Mouse (Mus musculus): ENCODE measurements around the gene Morc1. TPM values are rescaled to one million over a fixed set of nuclear protein-coding genes. Genes with fewer than 3 reads are reported as not detected.

The Morc1 gene
- not detected in 2 replicates for polyA plus RNA-seq (2014; fragmentation: Nextera tagmentation; extraction: Ambion mirVana)

- 92% methylated on average over 15 of the region's 15 CpGs for WGBS
Observed at GRCm38 (mm10) chr16:48431027-48431426, at the start of gene Morc1. TSS of gene Morc1 (plus strand) at chr16:48431237.

GRCm38 (mm10) chr16:48383582-48384257 lies 47.3 kb upstream of the Morc1 start:
- no peaks in the 10 kb centered on the region for H3K27me3 ChIP-seq (ENCODE audit: control insufficient read depth, insufficient read depth, low read length)
- no peak overlapping the region for H3K4me3 ChIP-seq (ENCODE audit: low read length)
- no peak overlapping the region for H3K4me2 ChIP-seq (replicated peaks; ENCODE audit: low read depth, low read length)
- ATAC-seq (ENCODE audit: low FRiP score, low TSS enrichment): no peak
- H3K4me1 ChIP-seq (ENCODE audit: control insufficient read depth, insufficient read depth, low read length): no peaks in the 10 kb centered on the region
- no peak overlapping the region for H3K9ac ChIP-seq (ENCODE audit: low read depth, low read length)
- no peak overlapping the region for H3K27ac ChIP-seq (ENCODE audit: low read depth, low read length)
- no peaks in the 10 kb centered on the region for H3K9me3 ChIP-seq (ENCODE audit: control insufficient read depth, low read length)
- WGBS: 46% methylated on average over 2 of the region's 3 CpGs
- H3K36me3 ChIP-seq (ENCODE audit: control insufficient read depth, insufficient read depth, low read length): no peaks in the 10 kb centered on the region

More at GRCm38 (mm10) chr16:48431027-48431426, at the start of gene Morc1:
- Histone ChIP-seq H3K4me3 (ENCODE audit: low read length) (no peak within 1 kb of the TSS), H3K36me3 (ENCODE audit: control insufficient read depth, insufficient read depth, low read length) (no peaks in the 10 kb centered on the region), H3K4me2 (replicated peaks; ENCODE audit: low read depth, low read length) (no peak within 1 kb of the TSS), H3K9me3 (ENCODE audit: control insufficient read depth, low read length) (no peaks in the 10 kb centered on the region), H3K27ac (ENCODE audit: low read depth, low read length) (no peak within 1 kb of the TSS), H3K27me3 (ENCODE audit: control insufficient read depth, insufficient read depth, low read length) (no peaks in the 10 kb centered on the region), H3K9ac (ENCODE audit: low read depth, low read length) (no peak within 1 kb of the TSS), H3K4me1 (ENCODE audit: control insufficient read depth, insufficient read depth, low read length) (no peaks in the 10 kb centered on the region)
- ATAC-seq (ENCODE audit: low FRiP score, low TSS enrichment): no peak

- no peak for ATAC-seq (ENCODE audit: low FRiP score, low TSS enrichment)
- H3K4me1 ChIP-seq (ENCODE audit: control insufficient read depth, insufficient read depth, low read length): no peaks in the 10 kb centered on the region
- H3K9ac ChIP-seq (ENCODE audit: low read depth, low read length): no peak overlapping the region
- no peak overlapping the region for H3K4me3 ChIP-seq (ENCODE audit: low read length)
- 89% methylated on average over 2 of the region's 2 CpGs for WGBS
- no peak overlapping the region for H3K27ac ChIP-seq (ENCODE audit: low read depth, low read length)
- no peak overlapping the region for H3K4me2 ChIP-seq (replicated peaks; ENCODE audit: low read depth, low read length)
- H3K27me3 ChIP-seq (ENCODE audit: control insufficient read depth, insufficient read depth, low read length): no peaks in the 10 kb centered on the region
- no peaks in the 10 kb centered on the region for H3K9me3 ChIP-seq (ENCODE audit: control insufficient read depth, low read length)
- H3K36me3 ChIP-seq (ENCODE audit: control insufficient read depth, insufficient read depth, low read length): no peaks in the 10 kb centered on the region
Observed at GRCm38 (mm10) chr16:48386982-48387381, 44.1 kb upstream of the Morc1 start.

GRCm38 (mm10) chr16:48395278-48395677 lies 35.8 kb upstream of the Morc1 start:
- H3K27me3 ChIP-seq (ENCODE audit: control insufficient read depth, insufficient read depth, low read length): no peaks in the 10 kb centered on the region
- no peaks in the 10 kb centered on the region for H3K9me3 ChIP-seq (ENCODE audit: control insufficient read depth, low read length)
- no peak for ATAC-seq (ENCODE audit: low FRiP score, low TSS enrichment)
- H3K4me3 ChIP-seq (ENCODE audit: low read length): no peak overlapping the region
- no peak overlapping the region for H3K4me2 ChIP-seq (replicated peaks; ENCODE audit: low read depth, low read length)
- H3K4me1 ChIP-seq (ENCODE audit: control insufficient read depth, insufficient read depth, low read length): no peaks in the 10 kb centered on the region
- 93% methylated on average over 2 of the region's 2 CpGs for WGBS
- no peak overlapping the region for H3K9ac ChIP-seq (ENCODE audit: low read depth, low read length)
- H3K36me3 ChIP-seq (ENCODE audit: control insufficient read depth, insufficient read depth, low read length): no peaks in the 10 kb centered on the region
- H3K27ac ChIP-seq (ENCODE audit: low read depth, low read length): no peak overlapping the region

- Histone ChIP-seq H3K4me1 (ENCODE audit: control insufficient read depth, insufficient read depth, low read length) (peaks cover 3% of the 10 kb centered on the region; the same call in 1 of the 2 replicates), H3K27ac (ENCODE audit: low read depth, low read length) (no peak overlapping the region), H3K9ac (ENCODE audit: low read depth, low read length) (no peak overlapping the region), H3K4me3 (ENCODE audit: low read length) (no peak overlapping the region), H3K9me3 (ENCODE audit: control insufficient read depth, low read length) (no peaks in the 10 kb centered on the region), H3K36me3 (ENCODE audit: control insufficient read depth, insufficient read depth, low read length) (no peaks in the 10 kb centered on the region), H3K4me2 (replicated peaks; ENCODE audit: low read depth, low read length) (no peak overlapping the region), H3K27me3 (ENCODE audit: control insufficient read depth, insufficient read depth, low read length) (no peaks in the 10 kb centered on the region)
- WGBS: 71% methylated on average over 4 of the region's 4 CpGs
- ATAC-seq (ENCODE audit: low FRiP score, low TSS enrichment): no peak
Observed at GRCm38 (mm10) chr16:48402963-48403362, 28.1 kb upstream of the Morc1 start.

GRCm38 (mm10) chr16:48403423-48403822 lies 27.6 kb upstream of the Morc1 start:
- no peak overlapping the region for H3K27ac ChIP-seq (ENCODE audit: low read depth, low read length)
- no peak overlapping the region for H3K4me2 ChIP-seq (replicated peaks; ENCODE audit: low read depth, low read length)
- H3K4me3 ChIP-seq (ENCODE audit: low read length): no peak overlapping the region
- no peak overlapping the region for H3K9ac ChIP-seq (ENCODE audit: low read depth, low read length)
- no peak for ATAC-seq (ENCODE audit: low FRiP score, low TSS enrichment)
- 91% methylated on average over 3 of the region's 3 CpGs for WGBS
- no peaks in the 10 kb centered on the region for H3K9me3 ChIP-seq (ENCODE audit: control insufficient read depth, low read length)
- H3K4me1 ChIP-seq (ENCODE audit: control insufficient read depth, insufficient read depth, low read length): peaks cover 3% of the 10 kb centered on the region; the same call in 1 of the 2 replicates
- no peaks in the 10 kb centered on the region for H3K27me3 ChIP-seq (ENCODE audit: control insufficient read depth, insufficient read depth, low read length)
- no peaks in the 10 kb centered on the region for H3K36me3 ChIP-seq (ENCODE audit: control insufficient read depth, insufficient read depth, low read length)

GRCm38 (mm10) chr16:48404009-48404408 lies 27.0 kb upstream of the Morc1 start:
- H3K27ac ChIP-seq (ENCODE audit: low read depth, low read length): no peak overlapping the region
- no peak overlapping the region for H3K9ac ChIP-seq (ENCODE audit: low read depth, low read length)
- no peak overlapping the region for H3K4me2 ChIP-seq (replicated peaks; ENCODE audit: low read depth, low read length)
- H3K4me3 ChIP-seq (ENCODE audit: low read length): no peak overlapping the region
- no peaks in the 10 kb centered on the region for H3K9me3 ChIP-seq (ENCODE audit: control insufficient read depth, low read length)
- peaks cover 3% of the 10 kb centered on the region; the same call in 1 of the 2 replicates for H3K4me1 ChIP-seq (ENCODE audit: control insufficient read depth, insufficient read depth, low read length)
- ATAC-seq (ENCODE audit: low FRiP score, low TSS enrichment): no peak
- no peaks in the 10 kb centered on the region for H3K27me3 ChIP-seq (ENCODE audit: control insufficient read depth, insufficient read depth, low read length)
- no peaks in the 10 kb centered on the region for H3K36me3 ChIP-seq (ENCODE audit: control insufficient read depth, insufficient read depth, low read length)

- no peak overlapping the region for H3K9ac ChIP-seq (ENCODE audit: low read depth, low read length)
- H3K4me2 ChIP-seq (replicated peaks; ENCODE audit: low read depth, low read length): no peak overlapping the region
- ATAC-seq (ENCODE audit: low FRiP score, low TSS enrichment): peak; percentile 84
- no peaks in the 10 kb centered on the region for H3K36me3 ChIP-seq (ENCODE audit: control insufficient read depth, insufficient read depth, low read length)
- H3K27me3 ChIP-seq (ENCODE audit: control insufficient read depth, insufficient read depth, low read length): no peaks in the 10 kb centered on the region
- no peak overlapping the region for H3K4me3 ChIP-seq (ENCODE audit: low read length)
- 36% methylated on average over 10 of the region's 10 CpGs for WGBS
- H3K27ac ChIP-seq (ENCODE audit: low read depth, low read length): no peak overlapping the region
- H3K4me1 ChIP-seq (ENCODE audit: control insufficient read depth, insufficient read depth, low read length): peaks cover 10% of the 10 kb centered on the region; the same call in 1 of the 2 replicates
- H3K9me3 ChIP-seq (ENCODE audit: control insufficient read depth, low read length): no peaks in the 10 kb centered on the region
Observed at GRCm38 (mm10) chr16:48405674-48406403, 25.2 kb upstream of the Morc1 start.

GRCm38 (mm10) chr16:48409580-48409979 lies 21.5 kb upstream of the Morc1 start:
- peak; percentile 41; the same call in 1 of the 2 replicates for ATAC-seq (ENCODE audit: low FRiP score, low TSS enrichment)
- Histone ChIP-seq H3K36me3 (ENCODE audit: control insufficient read depth, insufficient read depth, low read length) (no peaks in the 10 kb centered on the region), H3K4me3 (ENCODE audit: low read length) (no peak overlapping the region), H3K27me3 (ENCODE audit: control insufficient read depth, insufficient read depth, low read length) (no peaks in the 10 kb centered on the region), H3K4me2 (replicated peaks; ENCODE audit: low read depth, low read length) (peak overlapping the region; percentile 12), H3K9ac (ENCODE audit: low read depth, low read length) (no peak overlapping the region), H3K4me1 (ENCODE audit: control insufficient read depth, insufficient read depth, low read length) (peaks cover 10% of the 10 kb centered on the region; the same call in 1 of the 2 replicates), H3K9me3 (ENCODE audit: control insufficient read depth, low read length) (no peaks in the 10 kb centered on the region), H3K27ac (ENCODE audit: low read depth, low read length) (no peak overlapping the region)
- 19% methylated on average over 7 of the region's 7 CpGs for WGBS

Data from kidney, embryonic 14.5 days (tissue).